Mouse (Mus musculus) spleen, adult 2 months (tissue): ENCODE measurements at regions not wholly inside any gene's neighbourhood (a gene's known extent, or its start where the extent isn't known, plus 50 kb on each side); places are given as distances from the start of the nearest gene placed in this dataset.

Experiments used
- DNase-seq, 2 experiments: peaks; one replicate each; pipeline versions ENCODE4 v3.0.0 to v3.0.0-alpha.2; 2012 to 2021; ENCODE audit warnings: low spot score in 2 of 2, low read depth in 1 of 2
- H3K27ac ChIP-seq: fragments of 200-500 bp; 2 replicates; pipeline ENCODE4 v1.5.1; 2012; ENCODE audit warnings: low read length, inconsistent platforms; ENCODE audit not compliant: insufficient read depth
- H3K27me3 ChIP-seq: fragments of 200-500 bp; 2 replicates; pipeline ENCODE4 v1.6.1; 2012; ENCODE audit warnings: mild to moderate bottlenecking, moderate library complexity, low read length, inconsistent platforms; ENCODE audit not compliant: control insufficient read depth, insufficient read depth
- H3K36me3 ChIP-seq: fragments of 200-500 bp; 2 replicates; pipeline ENCODE4 v1.6.1; 2012; ENCODE audit warnings: mild to moderate bottlenecking, low read length, inconsistent platforms; ENCODE audit not compliant: control insufficient read depth, insufficient read depth
- H3K4me1 ChIP-seq: fragments of 200-500 bp; 2 replicates; pipeline ENCODE4 v1.6.1; 2011; ENCODE audit warnings: inconsistent platforms; ENCODE audit not compliant: control insufficient read depth, insufficient read depth, insufficient read length
- H3K4me3 ChIP-seq: fragments of 200-500 bp; 2 replicates; pipeline ENCODE4 v1.5.1; 2011; ENCODE audit warnings: mild to moderate bottlenecking, inconsistent platforms; ENCODE audit not compliant: insufficient read depth, insufficient read length; ENCODE audit errors: extremely low read depth
- CTCF ChIP-seq: fragments of 200-500 bp; IDR thresholded peaks from 2 replicates; pipeline ENCODE4 v1.5.1; 2011; ENCODE audit warnings: mild to moderate bottlenecking, inconsistent platforms; ENCODE audit not compliant: insufficient read depth, insufficient read length, insufficient replicate concordance; ENCODE audit errors: extremely low read depth
- POLR2A ChIP-seq: fragments of 200-500 bp; IDR thresholded peaks from 2 replicates; pipeline ENCODE4 v1.6.1; 2011; ENCODE audit warnings: low read depth, low read length, inconsistent platforms
- WGBS: fragments of 180-500 bp; shearing (Covaris S2); methylation state at CpG from one replicate; pipeline ENCODE4 v1.1.7; 2018; 5-methylcytosine and 5-hydroxymethylcytosine counted together

DNA sequence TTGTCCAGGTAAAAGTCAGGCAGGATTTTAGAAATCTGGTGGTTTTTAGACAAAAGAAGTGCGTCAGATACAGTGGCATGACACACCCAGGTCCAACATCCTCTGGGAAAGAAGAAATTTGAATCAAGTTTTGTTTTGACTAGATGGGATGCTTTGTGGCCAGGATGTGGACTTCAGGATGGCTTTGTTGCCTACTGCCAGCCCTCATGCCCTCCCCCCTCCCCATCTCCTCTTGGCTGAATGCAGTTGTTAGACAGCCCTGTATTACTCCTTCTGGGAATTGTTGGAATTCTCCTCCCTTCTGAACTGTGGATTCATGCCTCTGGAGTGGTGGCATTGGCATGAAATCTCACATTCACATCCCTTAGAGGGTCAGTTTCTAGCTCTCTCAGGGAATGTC is 104.3 kb upstream of the Rai14 start:
- TF ChIP-seq POLR2A (no peak), CTCF (no peak)

GRCm38 (mm10) chr15:10823933-10824332 is 109.5 kb upstream of the Rai14 start:
- 92% methylated on average over 5 of the region's 5 CpGs for WGBS

More for the DNA sequence above, 104.3 kb upstream of the Rai14 start:
- H3K4me3 ChIP-seq, result no peak overlapping the region
- WGBS, result 93% methylated on average over 1 of the region's 1 CpGs
- H3K27me3 ChIP-seq, result no peaks in the 10 kb centered on the region
- no peak overlapping the region for H3K27ac ChIP-seq
- no peaks in the 10 kb centered on the region for H3K36me3 ChIP-seq
- no peak for DNase-seq
- H3K4me1 ChIP-seq, result no peaks in the 10 kb centered on the region

DNA sequence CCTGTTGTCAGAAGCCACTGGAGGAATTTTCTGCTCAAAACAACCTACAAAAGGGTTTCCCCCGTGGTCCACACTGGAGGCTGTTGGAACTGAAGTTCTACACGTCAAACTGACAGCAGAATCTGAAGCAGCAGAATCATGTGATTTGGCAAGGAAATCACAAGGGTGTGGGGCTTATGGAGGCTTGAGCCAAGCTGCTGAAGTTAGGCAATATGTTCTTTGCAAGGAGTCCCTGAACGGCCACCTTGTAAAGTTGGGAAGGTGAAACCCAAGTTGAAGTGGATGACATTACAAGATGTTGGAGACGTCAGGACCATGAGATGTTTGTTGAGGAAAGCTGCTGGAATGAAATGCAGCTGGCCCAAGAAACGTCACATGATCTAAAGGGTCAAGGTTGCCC is 115.2 kb upstream of the Rai14 start:
- H3K27me3 ChIP-seq, result no peaks in the 10 kb centered on the region
- TF ChIP-seq CTCF, result no peak
- no peak for TF ChIP-seq POLR2A
- no peaks in the 10 kb centered on the region for H3K36me3 ChIP-seq
- H3K4me3 ChIP-seq, result no peak overlapping the region
- DNase-seq, result no peak
- H3K27ac ChIP-seq, result no peak overlapping the region
- no peaks in the 10 kb centered on the region for H3K4me1 ChIP-seq
- WGBS, result 70% methylated on average over 5 of the region's 5 CpGs

More at GRCm38 (mm10) chr15:10823933-10824332, 109.5 kb upstream of the Rai14 start:
- no peak overlapping the region for H3K27ac ChIP-seq
- no peak overlapping the region for H3K4me3 ChIP-seq
- no peaks in the 10 kb centered on the region for H3K36me3 ChIP-seq
- no peaks in the 10 kb centered on the region for H3K4me1 ChIP-seq
- no peak for TF ChIP-seq CTCF
- no peak for TF ChIP-seq POLR2A
- DNase-seq, result no peak
- no peaks in the 10 kb centered on the region for H3K27me3 ChIP-seq

GRCm38 (mm10) chr15:10830478-10830877 is 116.1 kb upstream of the Rai14 start:
- H3K4me3 ChIP-seq, result no peak overlapping the region
- H3K27ac ChIP-seq, result no peak overlapping the region
- H3K4me1 ChIP-seq, result no peaks in the 10 kb centered on the region
- TF ChIP-seq CTCF (no peak), POLR2A (no peak)
- no peak for DNase-seq
- H3K27me3 ChIP-seq, result no peaks in the 10 kb centered on the region
- no peaks in the 10 kb centered on the region for H3K36me3 ChIP-seq
- 81% methylated on average over 5 of the region's 5 CpGs for WGBS

GRCm38 (mm10) chr15:10831106-10831505 is 116.7 kb upstream of the Rai14 start:
- 75% methylated on average over 5 of the region's 5 CpGs for WGBS
- DNase-seq, result no peak
- no peak overlapping the region for H3K4me3 ChIP-seq
- H3K27ac ChIP-seq, result no peak overlapping the region
- TF ChIP-seq POLR2A (no peak), CTCF (no peak)
- no peaks in the 10 kb centered on the region for H3K27me3 ChIP-seq
- H3K4me1 ChIP-seq, result no peaks in the 10 kb centered on the region
- H3K36me3 ChIP-seq, result no peaks in the 10 kb centered on the region

DNA sequence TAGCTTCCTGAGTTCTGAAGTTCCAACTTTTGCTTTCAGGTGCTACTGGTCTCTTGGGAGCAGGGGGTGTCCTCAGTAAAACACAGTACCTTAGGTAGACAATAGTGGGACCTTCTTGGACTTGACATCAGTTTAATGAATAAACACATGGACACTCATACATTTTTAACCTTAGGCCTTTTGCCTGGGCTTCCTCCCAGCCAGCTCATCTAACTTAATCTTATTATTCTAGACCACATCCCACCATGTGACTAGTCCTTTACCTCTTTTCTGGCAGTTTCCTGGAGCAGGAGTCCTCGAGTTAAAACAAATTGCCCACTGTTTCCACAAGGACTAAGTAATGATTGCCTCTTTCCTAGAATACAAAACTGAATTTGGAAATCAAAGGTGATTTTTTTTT is 117.9 kb upstream of the Rai14 start:
- no peak overlapping the region for H3K4me3 ChIP-seq
- H3K27me3 ChIP-seq, result no peaks in the 10 kb centered on the region
- DNase-seq, result no peak
- no peak overlapping the region for H3K27ac ChIP-seq
- H3K36me3 ChIP-seq, result no peaks in the 10 kb centered on the region
- WGBS, result 24% methylated on average over 1 of the region's 1 CpGs
- no peak for TF ChIP-seq CTCF
- no peaks in the 10 kb centered on the region for H3K4me1 ChIP-seq

DNA sequence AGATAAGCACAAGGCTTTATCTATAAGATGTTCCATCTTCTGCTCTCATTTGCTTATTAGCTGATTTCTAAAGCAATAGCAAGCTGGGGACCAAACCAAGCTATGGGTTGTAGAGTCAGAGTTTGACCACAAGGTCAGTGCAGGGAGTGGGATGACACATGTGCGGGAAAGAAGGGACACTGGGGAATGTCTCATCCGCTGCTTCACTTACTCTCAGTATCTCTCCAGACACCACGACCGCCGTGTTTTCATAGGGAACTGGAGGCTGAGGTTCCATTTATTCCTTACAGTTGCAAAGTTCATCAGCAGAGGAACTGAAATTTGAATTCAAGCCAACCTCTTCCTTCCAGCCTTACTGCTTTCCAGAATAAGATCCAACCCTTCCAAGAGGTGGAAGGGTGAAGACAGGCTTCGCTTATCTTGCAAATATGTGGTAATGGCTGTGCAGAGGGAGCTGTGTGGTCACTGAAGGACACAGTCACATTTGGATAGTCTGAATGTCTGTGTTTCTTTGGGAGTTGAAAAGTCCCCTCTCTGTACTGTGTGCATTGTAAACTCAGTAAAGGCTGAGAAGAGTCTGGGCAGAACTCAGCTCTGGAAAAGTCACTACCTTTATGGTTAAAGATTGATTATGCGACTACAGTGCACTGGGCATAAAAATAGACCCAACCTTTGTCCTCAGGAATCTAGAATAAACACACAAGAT is 118.1 kb upstream of the C1qtnf3 start:
- 73% methylated on average over 7 of the region's 7 CpGs for WGBS
- Histone ChIP-seq H3K4me1 (no peaks in the 10 kb centered on the region), H3K4me3 (no peak overlapping the region), H3K36me3 (no peaks in the 10 kb centered on the region), H3K27me3 (no peaks in the 10 kb centered on the region), H3K27ac (no peak overlapping the region)
- no peak for DNase-seq
- TF ChIP-seq POLR2A, result no peak
- no peak for TF ChIP-seq CTCF
